Mouse (Mus musculus): ENCODE measurements around the gene Myzap. TPM values are rescaled to one million over a fixed set of nuclear protein-coding genes. Genes with fewer than 3 reads are reported as not detected.
A peak's percentile ranks its signal among the peaks of the same experiment; 100 is the strongest.
"Not testable (repeated sequence)": the region's sequence is repeated elsewhere in the genome, so short reads cannot be mapped to it uniquely, and the experiment has no call there.

The Myzap gene
- polyA plus RNA-seq, 1 experiment from 2014 or later: 4.5 TPM

DNA sequence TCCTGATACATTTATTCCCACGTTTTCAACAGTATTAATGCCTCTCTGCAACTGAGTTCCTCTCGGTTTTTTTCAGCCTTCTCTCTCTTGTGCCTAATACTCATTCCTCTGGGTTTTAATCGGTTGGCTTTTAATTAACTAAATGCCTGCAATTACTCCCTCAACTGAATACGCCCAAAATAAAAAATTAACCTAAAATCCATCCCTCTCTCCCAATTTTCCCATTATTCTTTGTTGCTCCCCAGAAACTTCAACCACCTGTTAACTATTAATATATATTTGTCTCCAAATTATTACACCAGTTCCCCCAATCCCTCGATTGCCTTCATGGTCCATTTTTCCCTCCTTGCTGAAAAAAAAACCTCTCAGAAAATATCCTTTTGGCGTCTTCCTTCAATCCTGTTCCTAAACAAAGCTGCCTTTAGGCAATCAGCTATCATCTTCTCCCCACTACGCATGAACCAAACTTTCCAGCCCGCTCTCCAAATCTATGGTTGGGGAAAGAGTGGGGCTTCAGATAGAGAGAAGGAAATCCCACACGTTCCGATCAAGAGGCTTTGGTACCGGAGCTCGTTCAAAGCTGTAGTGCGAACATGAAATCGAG lies 107.2 kb downstream of the Myzap start:
- H3K9ac ChIP-seq (ENCODE audit: low read length): peak overlapping the region; percentile 100
- H3K4me3 ChIP-seq (ENCODE audit: low read depth, low read length): peak overlapping the region; percentile 83
- WGBS: 2% methylated on average over 14 of the region's 14 CpGs

DNA sequence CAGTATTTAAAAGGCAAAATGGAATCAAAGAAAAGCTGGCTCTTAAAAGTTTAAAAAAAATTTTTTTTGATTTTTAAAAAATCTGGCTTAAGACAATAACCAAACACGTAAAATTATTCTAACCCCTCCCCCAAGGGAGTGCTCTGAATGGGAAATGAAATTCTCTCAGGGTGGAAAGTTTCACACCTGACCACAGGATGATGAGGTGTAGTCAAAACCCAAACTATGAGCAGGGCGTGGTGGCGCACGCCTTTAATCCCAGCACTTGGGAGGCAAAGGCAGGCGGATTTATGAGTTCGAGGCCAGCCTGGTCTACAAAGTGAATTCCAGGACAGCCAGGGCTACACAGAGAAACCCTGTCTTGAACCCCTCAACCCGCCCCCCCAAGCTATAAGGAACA lies 108.3 kb downstream of the Myzap start:
- Histone ChIP-seq H3K36me3 (ENCODE audit: control insufficient read depth, insufficient read depth, low read length) (peaks cover 38% of the 10 kb centered on the region), H3K4me2 (peak overlapping the region; percentile 66), H3K4me3 (ENCODE audit: low read depth, low read length) (peak overlapping the region; percentile 83; the same call in 1 of the 2 replicates)
- not testable (repeated sequence) for H3K27me3 ChIP-seq (ENCODE audit: control insufficient read depth, insufficient read depth, low read length); ATAC-seq (ENCODE audit: low FRiP score); H3K9me3 ChIP-seq (ENCODE audit: control insufficient read depth, low read length); H3K27ac ChIP-seq (ENCODE audit: low read depth, low read length); DNase-seq (ENCODE audit: low spot score, missing footprints); H3K9ac ChIP-seq (ENCODE audit: low read length); H3K4me1 ChIP-seq (ENCODE audit: control insufficient read depth, insufficient read depth, low read length)
- 89% methylated on average over 7 of the region's 7 CpGs for WGBS

More for the DNA sequence above, 107.2 kb downstream of the Myzap start:
- no peaks in the 10 kb centered on the region for H3K27me3 ChIP-seq (ENCODE audit: control insufficient read depth, insufficient read depth, low read length)
- no peak for DNase-seq (ENCODE audit: low spot score, missing footprints)
- peak overlapping the region; percentile 85 for H3K27ac ChIP-seq (ENCODE audit: low read depth, low read length)
- no peaks in the 10 kb centered on the region for H3K9me3 ChIP-seq (ENCODE audit: control insufficient read depth, low read length)
- H3K4me2 ChIP-seq: peak overlapping the region; percentile 66
- no peak for ATAC-seq (ENCODE audit: low FRiP score)
- H3K4me1 ChIP-seq (ENCODE audit: control insufficient read depth, insufficient read depth, low read length): peaks cover 5% of the 10 kb centered on the region
- peaks cover 27% of the 10 kb centered on the region for H3K36me3 ChIP-seq (ENCODE audit: control insufficient read depth, insufficient read depth, low read length)

DNA sequence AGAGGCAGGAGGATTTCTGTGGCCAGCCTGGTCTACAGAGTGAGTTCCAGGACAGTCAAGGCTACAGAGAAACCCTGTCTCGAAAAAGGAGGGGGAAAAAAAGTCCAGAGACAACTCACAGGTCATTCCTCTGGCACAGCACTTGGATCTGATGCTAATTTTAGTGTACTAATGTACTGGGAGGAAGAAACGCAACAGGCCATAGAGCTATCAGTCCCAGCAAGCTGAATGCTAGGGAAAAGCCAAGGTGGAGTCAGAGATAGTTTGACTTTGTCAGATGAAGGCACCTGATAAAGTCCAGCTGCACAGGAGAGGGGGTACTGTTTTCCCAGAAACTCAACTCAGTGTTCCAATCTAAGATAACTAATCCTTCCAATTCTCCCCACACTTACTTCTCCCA lies 111.9 kb downstream of the Myzap start:
- ATAC-seq (ENCODE audit: low FRiP score) (no peak), DNase-seq (ENCODE audit: low spot score, missing footprints) (peak; percentile 51)
- H3K9me3 ChIP-seq (ENCODE audit: control insufficient read depth, low read length): no peaks in the 10 kb centered on the region
- H3K27me3 ChIP-seq (ENCODE audit: control insufficient read depth, insufficient read depth, low read length): no peaks in the 10 kb centered on the region
- peaks cover 2% of the 10 kb centered on the region; the same call in 1 of the 2 replicates for H3K4me1 ChIP-seq (ENCODE audit: control insufficient read depth, insufficient read depth, low read length)
- H3K27ac ChIP-seq (ENCODE audit: low read depth, low read length): no peak overlapping the region
- H3K4me3 ChIP-seq (ENCODE audit: low read depth, low read length): no peak overlapping the region
- 94% methylated on average over 2 of the region's 2 CpGs for whole genome bisulfite sequencing
- no peak overlapping the region for H3K9ac ChIP-seq (ENCODE audit: low read length)
- no peak overlapping the region for H3K4me2 ChIP-seq
- H3K36me3 ChIP-seq (ENCODE audit: control insufficient read depth, insufficient read depth, low read length): peaks cover 65% of the 10 kb centered on the region

DNA sequence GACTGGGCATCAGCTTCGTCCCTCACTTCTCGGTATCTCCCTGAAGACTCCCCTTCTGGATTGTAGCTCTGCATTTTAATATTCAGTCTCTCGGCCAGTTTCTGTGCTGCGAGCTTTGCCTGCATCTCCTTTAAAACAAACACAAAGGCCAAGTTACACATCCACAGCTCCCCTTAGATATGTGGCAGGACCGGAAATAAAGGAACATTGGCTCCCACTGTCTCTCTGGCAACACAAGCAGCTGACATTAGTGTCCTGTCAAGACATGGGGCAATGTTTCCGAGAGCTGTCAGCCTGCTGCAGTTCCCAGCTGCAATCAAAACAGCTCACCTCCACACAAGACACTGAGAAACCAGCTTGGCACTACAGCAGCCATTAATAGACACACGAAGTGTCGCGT lies 112.7 kb downstream of the Myzap start:
- Histone ChIP-seq H3K4me1 (ENCODE audit: control insufficient read depth, insufficient read depth, low read length) (peaks cover 2% of the 10 kb centered on the region; the same call in 1 of the 2 replicates), H3K4me3 (ENCODE audit: low read depth, low read length) (no peak overlapping the region), H3K9ac (ENCODE audit: low read length) (no peak overlapping the region), H3K27ac (ENCODE audit: low read depth, low read length) (no peak overlapping the region), H3K9me3 (ENCODE audit: control insufficient read depth, low read length) (no peaks in the 10 kb centered on the region), H3K4me2 (no peak overlapping the region), H3K36me3 (ENCODE audit: control insufficient read depth, insufficient read depth, low read length) (peaks cover 65% of the 10 kb centered on the region), H3K27me3 (ENCODE audit: control insufficient read depth, insufficient read depth, low read length) (no peaks in the 10 kb centered on the region)
- 98% methylated on average over 9 of the region's 9 CpGs for WGBS
- ATAC-seq (ENCODE audit: low FRiP score) (no peak), DNase-seq (ENCODE audit: low spot score, missing footprints) (peak; percentile 53)

DNA sequence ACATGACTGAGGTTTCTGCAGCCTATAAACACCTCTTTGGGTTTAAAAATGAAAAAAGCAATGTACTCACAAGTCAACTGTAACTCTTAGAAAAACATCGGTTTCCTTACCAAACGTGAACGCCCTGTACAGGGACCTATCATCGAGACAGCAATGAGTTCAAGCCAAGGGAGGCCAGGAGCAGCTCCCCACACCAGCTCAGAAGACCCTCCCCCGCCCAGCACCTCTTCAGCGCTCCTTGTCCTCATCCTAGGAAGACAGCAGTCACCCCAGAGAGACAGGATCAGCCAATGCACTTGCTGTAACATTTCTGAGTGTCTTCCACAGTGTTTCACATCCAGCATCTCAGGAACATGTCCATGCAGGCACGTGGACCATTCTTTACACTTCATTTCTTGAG lies 113.6 kb downstream of the Myzap start:
- H3K4me2 ChIP-seq: no peak overlapping the region
- WGBS: 96% methylated on average over 7 of the region's 7 CpGs
- no peaks in the 10 kb centered on the region for H3K4me1 ChIP-seq (ENCODE audit: control insufficient read depth, insufficient read depth, low read length)
- no peak overlapping the region for H3K27ac ChIP-seq (ENCODE audit: low read depth, low read length)
- ATAC-seq (ENCODE audit: low FRiP score): no peak
- no peaks in the 10 kb centered on the region for H3K9me3 ChIP-seq (ENCODE audit: control insufficient read depth, low read length)
- no peak overlapping the region for H3K9ac ChIP-seq (ENCODE audit: low read length)
- peaks cover 65% of the 10 kb centered on the region for H3K36me3 ChIP-seq (ENCODE audit: control insufficient read depth, insufficient read depth, low read length)
- no peak overlapping the region for H3K4me3 ChIP-seq (ENCODE audit: low read depth, low read length)
- H3K27me3 ChIP-seq (ENCODE audit: control insufficient read depth, insufficient read depth, low read length): no peaks in the 10 kb centered on the region
- DNase-seq (ENCODE audit: low spot score, missing footprints): peak; percentile 73

DNA sequence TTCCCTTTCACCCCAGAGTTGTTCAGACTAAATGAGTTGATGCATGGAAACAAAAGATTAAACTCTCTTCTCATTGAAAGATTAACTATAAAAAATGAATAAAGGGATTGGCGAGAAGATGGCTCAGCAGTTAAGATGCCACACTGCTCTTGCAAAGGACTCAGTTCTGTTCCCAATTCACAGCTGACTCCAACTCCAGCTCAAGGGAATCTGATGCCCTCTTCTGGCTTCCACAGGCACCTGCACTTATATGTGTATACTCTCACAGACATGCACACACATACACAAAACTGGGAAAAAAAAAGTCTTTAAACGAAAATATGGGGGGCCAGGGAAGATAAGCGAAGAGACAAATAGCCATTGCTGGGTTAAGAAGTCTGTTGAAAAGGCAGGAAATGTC lies 115.6 kb downstream of the Myzap start:
- WGBS: 96% methylated on average over 3 of the region's 3 CpGs
- Histone ChIP-seq H3K36me3 (ENCODE audit: control insufficient read depth, insufficient read depth, low read length) (peaks cover 53% of the 10 kb centered on the region), H3K9me3 (ENCODE audit: control insufficient read depth, low read length) (no peaks in the 10 kb centered on the region), H3K9ac (ENCODE audit: low read length) (no peak overlapping the region), H3K27me3 (ENCODE audit: control insufficient read depth, insufficient read depth, low read length) (no peaks in the 10 kb centered on the region), H3K4me1 (ENCODE audit: control insufficient read depth, insufficient read depth, low read length) (no peaks in the 10 kb centered on the region), H3K4me2 (no peak overlapping the region), H3K4me3 (ENCODE audit: low read depth, low read length) (no peak overlapping the region), H3K27ac (ENCODE audit: low read depth, low read length) (no peak overlapping the region)
- ATAC-seq (ENCODE audit: low FRiP score): no peak
- no peak for DNase-seq (ENCODE audit: low spot score, missing footprints)

DNA sequence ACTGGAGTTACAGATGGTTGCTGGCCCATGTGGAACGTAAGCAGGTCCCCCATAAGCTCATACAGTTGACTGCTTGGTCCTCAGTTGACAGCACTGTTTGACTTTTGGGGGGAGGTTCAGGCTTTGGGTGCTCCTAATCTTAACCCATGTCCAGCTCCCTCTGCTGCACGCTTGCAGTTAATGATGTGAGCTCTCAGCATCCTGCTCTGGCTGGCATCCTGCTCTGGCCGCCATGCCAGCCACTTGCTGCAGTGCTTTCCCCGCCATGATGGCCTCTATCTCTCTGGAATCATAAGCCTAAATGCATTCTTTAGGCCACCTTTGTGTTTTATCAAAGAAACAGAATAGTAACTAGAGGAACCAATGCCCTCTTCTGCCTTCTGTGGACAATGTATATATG lies 116.6 kb downstream of the Myzap start:
- Histone ChIP-seq H3K4me3 (ENCODE audit: low read depth, low read length) (no peak overlapping the region), H3K9me3 (ENCODE audit: control insufficient read depth, low read length) (no peaks in the 10 kb centered on the region), H3K9ac (ENCODE audit: low read length) (no peak overlapping the region), H3K4me2 (no peak overlapping the region), H3K36me3 (ENCODE audit: control insufficient read depth, insufficient read depth, low read length) (peaks cover 44% of the 10 kb centered on the region), H3K4me1 (ENCODE audit: control insufficient read depth, insufficient read depth, low read length) (no peaks in the 10 kb centered on the region), H3K27ac (ENCODE audit: low read depth, low read length) (no peak overlapping the region), H3K27me3 (ENCODE audit: control insufficient read depth, insufficient read depth, low read length) (no peaks in the 10 kb centered on the region)
- WGBS: 95% methylated on average over 4 of the region's 4 CpGs
- DNase-seq (ENCODE audit: low spot score, missing footprints): peak; percentile 82
- no peak for ATAC-seq (ENCODE audit: low FRiP score)

DNA sequence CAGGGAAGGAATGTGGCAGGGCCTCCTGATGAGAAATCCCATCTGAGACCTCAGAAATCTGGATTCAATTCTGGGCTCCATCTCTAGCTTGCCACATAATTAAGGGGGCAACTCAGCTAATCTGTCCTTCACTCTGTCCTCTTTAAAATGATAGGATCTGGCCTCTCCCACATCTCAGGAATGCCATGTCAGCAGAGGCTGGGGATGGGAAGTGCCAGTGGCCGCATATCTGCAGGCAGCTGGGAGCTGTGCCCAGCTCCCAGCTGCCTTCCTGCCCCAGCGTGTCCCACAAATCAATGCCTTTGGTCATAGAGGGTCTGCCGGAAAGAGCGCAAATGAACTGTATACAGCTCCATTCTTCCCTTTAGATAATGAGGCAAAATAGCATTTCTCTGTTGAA lies 124.7 kb downstream of the Myzap start:
- Histone ChIP-seq H3K9ac (ENCODE audit: low read length) (no peak overlapping the region), H3K4me3 (ENCODE audit: low read depth, low read length) (no peak overlapping the region), H3K36me3 (ENCODE audit: control insufficient read depth, insufficient read depth, low read length) (no peaks in the 10 kb centered on the region), H3K27me3 (ENCODE audit: control insufficient read depth, insufficient read depth, low read length) (no peaks in the 10 kb centered on the region), H3K4me1 (ENCODE audit: control insufficient read depth, insufficient read depth, low read length) (no peaks in the 10 kb centered on the region), H3K27ac (ENCODE audit: low read depth, low read length) (no peak overlapping the region), H3K9me3 (ENCODE audit: control insufficient read depth, low read length) (no peaks in the 10 kb centered on the region), H3K4me2 (no peak overlapping the region)
- DNase-seq (ENCODE audit: low spot score, missing footprints): no peak
- no peak for ATAC-seq (ENCODE audit: low FRiP score)
- WGBS: 80% methylated on average over 4 of the region's 4 CpGs

DNA sequence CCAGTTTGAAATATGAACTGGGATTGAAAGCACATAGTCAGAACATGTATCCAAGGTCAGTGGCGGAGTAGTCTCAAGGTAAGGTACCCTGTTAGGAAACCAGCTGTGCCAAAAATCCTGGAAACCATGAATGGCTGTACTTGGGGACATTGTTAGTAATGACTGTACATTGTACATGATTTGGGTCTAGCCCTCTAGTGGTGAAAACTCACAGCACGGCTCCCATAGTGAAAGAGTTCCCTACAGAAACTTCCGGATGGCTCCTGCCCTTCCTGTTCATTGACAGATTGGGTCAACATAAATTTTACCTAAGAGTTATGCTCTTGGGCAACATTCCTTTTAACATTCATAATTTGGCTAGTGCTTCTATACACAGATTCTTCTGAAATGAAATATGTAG lies 126.0 kb downstream of the Myzap start:
- no peaks in the 10 kb centered on the region for H3K9me3 ChIP-seq (ENCODE audit: control insufficient read depth, low read length)
- DNase-seq (ENCODE audit: low spot score, missing footprints): no peak
- 85% methylated on average over 3 of the region's 3 CpGs for WGBS
- H3K4me3 ChIP-seq (ENCODE audit: low read depth, low read length): no peak overlapping the region
- no peaks in the 10 kb centered on the region for H3K36me3 ChIP-seq (ENCODE audit: control insufficient read depth, insufficient read depth, low read length)
- H3K4me1 ChIP-seq (ENCODE audit: control insufficient read depth, insufficient read depth, low read length): no peaks in the 10 kb centered on the region
- no peak overlapping the region for H3K4me2 ChIP-seq
- no peak overlapping the region for H3K27ac ChIP-seq (ENCODE audit: low read depth, low read length)
- no peak for ATAC-seq (ENCODE audit: low FRiP score)
- no peak overlapping the region for H3K9ac ChIP-seq (ENCODE audit: low read length)
- no peaks in the 10 kb centered on the region for H3K27me3 ChIP-seq (ENCODE audit: control insufficient read depth, insufficient read depth, low read length)

All from midbrain, embryonic 11.5 days (tissue).